In the genomic region with DNA sequence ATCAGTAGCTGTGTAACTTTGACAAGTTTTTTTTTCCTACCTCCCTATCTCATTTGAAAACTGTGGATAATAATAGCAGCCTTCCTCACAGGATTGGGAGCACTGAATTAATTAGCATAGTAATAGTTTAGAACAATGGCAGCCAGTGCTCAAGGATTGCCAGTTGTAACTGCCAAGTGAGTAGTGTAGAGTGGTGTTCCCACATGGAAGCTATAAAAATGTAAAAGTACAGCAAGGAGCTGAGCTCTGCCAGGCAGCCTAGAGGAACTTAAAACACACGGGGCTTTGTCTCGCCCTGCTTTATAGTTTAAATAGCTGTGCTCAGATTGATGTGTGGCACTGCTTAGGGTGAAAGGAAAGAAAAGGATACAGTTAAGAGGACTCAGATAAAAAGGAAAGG, we compare ENCODE assay signal across 10 mouse cellular contexts.
DNase-seq lines count a peak whose midpoint lies in the region; ATAC-seq and TF ChIP-seq lines count a peak whose summit lies in the region.
"Had no signal": no experiment of that assay in that cellular context is flagged by ENCODE, and none has a peak within 500 bp of the region (broad histone marks: within the 10 kb centered on the region; RNA-seq: fewer than 3 reads in every experiment).

No protein-coding gene starts in this region.

- no peak overlapping the region for H3K4me2 ChIP-seq in hindbrain, embryonic 13.5 days
- no peak overlapping the region for H3K4me2 ChIP-seq in kidney, embryonic 15.5 days
- H3K4me2 ChIP-seq in stomach, postnatal 0 days (replicated peaks; ENCODE audit: low read depth), result no peak overlapping the region

- TF ChIP-seq CTCF in stomach, postnatal 0 days (IDR thresholded peaks at IDR 0.05; ENCODE audit: low read depth), result no peak

- WGBS in hindbrain, embryonic 13.5 days, result 11% methylated on average over 2 of the region's 2 CpGs
- 26% methylated on average over 2 of the region's 2 CpGs for WGBS in kidney, embryonic 15.5 days
- WGBS in stomach, postnatal 0 days, result 48% methylated on average over 2 of the region's 2 CpGs

- no peak overlapping the region for H3K9ac ChIP-seq in hindbrain, embryonic 13.5 days
- no peak overlapping the region for H3K9ac ChIP-seq in kidney, embryonic 15.5 days
- no peak overlapping the region for H3K9ac ChIP-seq in stomach, postnatal 0 days (ENCODE audit: low read length)

- H3K4me1 ChIP-seq in hindbrain, embryonic 13.5 days (replicated peaks), result peaks cover 9% of the 10 kb centered on the region
- H3K4me1 ChIP-seq in kidney, embryonic 15.5 days, result no peaks in the 10 kb centered on the region
- H3K4me1 ChIP-seq in stomach, postnatal 0 days (replicated peaks; ENCODE audit: control insufficient read depth, insufficient read depth), result no peaks in the 10 kb centered on the region

- H3K9me3 ChIP-seq in hindbrain, embryonic 13.5 days, result no peaks in the 10 kb centered on the region
- no peaks in the 10 kb centered on the region for H3K9me3 ChIP-seq in kidney, embryonic 15.5 days (replicated peaks)
- H3K9me3 ChIP-seq in stomach, postnatal 0 days (ENCODE audit: control insufficient read depth, low read length), result no peaks in the 10 kb centered on the region

- intact Hi-C loops in left cerebral cortex, postnatal 4 days (cut with DNase I), result no loop called here

- DNase-seq in frontal cortex, postnatal 25 days (ENCODE audit: low spot score in 2 of 2), result no peak
- DNase-seq in left cerebral cortex, postnatal 4 days, result peak; percentile 1
- DNase-seq in right cerebral cortex, postnatal 10 days (ENCODE audit: low spot score in 2 of 2), result peak; percentile 67 to 87
- no peak for DNase-seq in heart, postnatal 4 days
- no peak for DNase-seq in stomach, postnatal 0 days (ENCODE audit: low spot score)
- DNase-seq: cerebellum, adult 9-11 months; lung, postnatal 4 days had no signal

- H3K4me3 ChIP-seq in hindbrain, embryonic 13.5 days, result no peak overlapping the region
- H3K4me3 ChIP-seq in kidney, embryonic 15.5 days (replicated peaks), result no peak overlapping the region
- no peak overlapping the region for H3K4me3 ChIP-seq in stomach, postnatal 0 days (ENCODE audit: low read depth, low read length)

- ATAC-seq in frontal cortex, adult (ENCODE audit: low TSS enrichment), result peak; percentile 99
- ATAC-seq in hindbrain, embryonic 13.5 days (ENCODE audit: low FRiP score), result peak; percentile 93
- ATAC-seq in kidney, embryonic 15.5 days (replicated peaks; ENCODE audit: low FRiP score), result no peak; the same call in 1 of the 2 replicates
- ATAC-seq in stomach, postnatal 0 days (ENCODE audit: low FRiP score, low TSS enrichment), result no peak

- peak overlapping the region; percentile 58 for H3K27ac ChIP-seq in hindbrain, embryonic 13.5 days
- H3K27ac ChIP-seq in kidney, embryonic 15.5 days, result no peak overlapping the region
- H3K27ac ChIP-seq in stomach, postnatal 0 days (replicated peaks), result no peak overlapping the region

- H3K27me3 ChIP-seq in hindbrain, embryonic 13.5 days, result no peaks in the 10 kb centered on the region
- H3K27me3 ChIP-seq in kidney, embryonic 15.5 days, result no peaks in the 10 kb centered on the region
- H3K27me3 ChIP-seq in stomach, postnatal 0 days (ENCODE audit: control insufficient read depth, insufficient read depth, low read length), result no peaks in the 10 kb centered on the region

- H3K36me3 ChIP-seq in hindbrain, embryonic 13.5 days, result no peaks in the 10 kb centered on the region
- H3K36me3 ChIP-seq in kidney, embryonic 15.5 days, result no peaks in the 10 kb centered on the region
- no peaks in the 10 kb centered on the region for H3K36me3 ChIP-seq in stomach, postnatal 0 days (ENCODE audit: control insufficient read depth, insufficient read depth, low read length)

- TF ChIP-seq EP300 in stomach, postnatal 0 days (optimal IDR thresholded peaks at IDR 0.05), result no peak

Comparison
In these comparisons a context has a peak if more than half of its experiments do, and no peak if none do; other contexts are left out.
1. ATAC-seq: peak in frontal cortex, adult (single experiment) and hindbrain, embryonic 13.5 days (single experiment); none in kidney, embryonic 15.5 days (single experiment) and stomach, postnatal 0 days (single experiment).
2. DNase-seq: peak in left cerebral cortex, postnatal 4 days (single experiment) and right cerebral cortex, postnatal 10 days (2 of 2); none in frontal cortex, postnatal 25 days (0 of 2), heart, postnatal 4 days (single experiment) and stomach, postnatal 0 days (single experiment).